In the genomic region with DNA sequence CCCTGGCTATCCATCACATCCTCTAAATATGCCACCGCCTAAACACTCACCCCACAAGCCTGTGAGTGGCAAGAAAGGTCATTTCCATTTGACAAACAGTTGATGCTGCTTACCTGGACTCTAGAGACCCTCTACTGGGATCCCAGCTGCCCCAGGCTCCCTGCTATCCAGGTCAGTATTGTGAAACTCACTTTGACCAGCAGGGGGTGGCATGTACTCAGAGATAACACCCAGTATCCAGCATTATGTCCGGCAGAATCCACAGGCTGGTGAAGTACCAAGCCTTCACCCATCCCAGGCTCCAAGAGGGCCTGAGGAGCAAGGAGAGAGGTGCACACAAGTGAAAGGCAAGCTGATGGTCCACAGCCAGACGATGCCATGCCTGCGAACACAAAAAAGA, we compare ENCODE assay signal across 8 mouse cellular contexts. TPM values are rescaled to one million over a fixed set of nuclear protein-coding genes. Genes with fewer than 3 reads are reported as not detected.
DNase-seq lines count a peak whose midpoint lies in the region; ATAC-seq and TF ChIP-seq lines count a peak whose summit lies in the region.

No protein-coding gene starts in this region.

- intact Hi-C loops in gastrocnemius, adult 2 months (cut with DNase I) = loop anchor here (10.0 kb wide), 2 partner anchors 46 to 134 kb away; partner anchors contain the start of gene Pkig

- no peak overlapping the region for H3ac ChIP-seq in C2C12 (ENCODE audit: control insufficient read depth, insufficient read length, low read depth)

- TF ChIP-seq CTCF in C2C12 (IDR thresholded peaks at IDR 0.05; ENCODE audit: control insufficient read depth, insufficient read depth, insufficient read length) (peak; percentile 63), G1E (IDR thresholded peaks at IDR 0.05; ENCODE audit: low read depth, low read length) (no peak)
- peak; percentile 72 for TF ChIP-seq CTCF in cerebellum, adult 2 months (IDR thresholded peaks at IDR 0.05; ENCODE audit: borderline replicate concordance, insufficient read depth, low read depth, low read length)
- peak; percentile 82 for TF ChIP-seq CTCF in gastrocnemius, adult 2 months (IDR thresholded peaks at IDR 0.05)

- TF ChIP-seq POLR2A in cerebellum, adult 2 months (IDR thresholded peaks at IDR 0.05; ENCODE audit: borderline replicate concordance, insufficient read depth, low read length) = no peak

- peak; percentile 10 for DNase-seq in G1E (ENCODE audit: low spot score)
- DNase-seq in cerebellum, adult 2 months = peak; percentile 65 to 70
- DNase-seq in gastrocnemius, adult 2 months = peak; percentile 78
- DNase-seq in kidney, postnatal 36 days = peak; percentile 62 to 84
- peak; percentile 65 to 71 for DNase-seq in lung, adult 18-20 months
- DNase-seq in right cerebral cortex, adult 2 months (ENCODE audit: low spot score in 2 of 2) = peak; percentile 77

- H3K4me1 ChIP-seq in G1E (ENCODE audit: insufficient read depth, low read depth, low read length) = no peaks in the 10 kb centered on the region
- no peaks in the 10 kb centered on the region; the same call in 1 of the 2 replicates for H3K4me1 ChIP-seq in cerebellum, adult 2 months (ENCODE audit: control insufficient read depth, insufficient read depth, low read length)

- no peaks in the 10 kb centered on the region for H3K79me3 ChIP-seq in C2C12 (ENCODE audit: low read depth)

- WGBS in cerebellum, adult 2 months = 45% methylated on average over 4 of the region's 4 CpGs

- H3K79me2 ChIP-seq in C2C12 (ENCODE audit: control insufficient read depth, insufficient read depth) = no peaks in the 10 kb centered on the region

- no peak overlapping the region for H3K27ac ChIP-seq in cerebellum, adult 2 months (ENCODE audit: insufficient read depth, low read length)
- no peak overlapping the region for H3K27ac ChIP-seq in gastrocnemius, adult 2 months

- ATAC-seq in G1E (ENCODE audit: extremely low read depth, insufficient number of reproducible peaks, low FRiP score, poor library complexity, severe bottlenecking) = no peak
- no peak; the same call in 1 of the 2 replicates for ATAC-seq in erythroblast, adult 5-6 weeks (replicated peaks; ENCODE audit: low FRiP score, poor library complexity, severe bottlenecking)

- H3K27me3 ChIP-seq in C2C12 (ENCODE audit: control insufficient read depth, insufficient read depth, insufficient read length) = no peaks in the 10 kb centered on the region
- H3K27me3 ChIP-seq in G1E (ENCODE audit: insufficient read depth, low read length) = peaks cover 5% of the 10 kb centered on the region
- no peaks in the 10 kb centered on the region for H3K27me3 ChIP-seq in cerebellum, adult 2 months (ENCODE audit: control insufficient read depth, insufficient read depth, low read length)

- H3K36me3 ChIP-seq in C2C12 (ENCODE audit: control insufficient read depth, insufficient read depth) (no peaks in the 10 kb centered on the region), G1E (replicated peaks) (no peaks in the 10 kb centered on the region)

- H3K9me3 ChIP-seq in G1E (replicated peaks) = no peaks in the 10 kb centered on the region

- no peak overlapping the region for H3K4me3 ChIP-seq in C2C12 (ENCODE audit: insufficient read depth, poor library complexity, severe bottlenecking)
- H3K4me3 ChIP-seq in G1E (ENCODE audit: low read depth, low read length) = no peak overlapping the region
- H3K4me3 ChIP-seq in cerebellum, adult 2 months (replicated peaks; ENCODE audit: insufficient read depth, low read depth, low read length) = no peak overlapping the region
- no peak overlapping the region for H3K4me3 ChIP-seq in gastrocnemius, adult 2 months

TF ChIP-seq in C2C12, 6 proteins besides CTCF, POLR2A, EP300 and RAD21:
- peak; percentile 46 for TF ChIP-seq CEBPB (IDR thresholded peaks at IDR 0.05; ENCODE audit: low read depth)
- TF ChIP-seq FOSL1 (IDR thresholded peaks at IDR 0.05; ENCODE audit: insufficient read depth, low read length, poor library complexity, severe bottlenecking) = no peak
- TF ChIP-seq MYOD1 (IDR thresholded peaks at IDR 0.05; ENCODE audit: control insufficient read depth, insufficient read length, low read depth) = no peak
- no peak for TF ChIP-seq MYOG (IDR thresholded peaks at IDR 0.05; ENCODE audit: control insufficient read depth, extremely low read depth, insufficient read length)

RNA-seq across cellular contexts. Expression of gene Ccn5, which starts 32.2 kb away (rescaled TPM):
- polyA plus RNA-seq in C2C12 (2012; fragmentation: generic; extraction: Trizol) (0.78 TPM), G1E (2012) (not detected in 2 replicates)
- total RNA-seq in G1E (2014; fragmentation: Nextera tagmentation) (not detected in 2 replicates), G1E (2017) (not detected in 2 replicates)
- 0.08 and 0.32 TPM in 2 replicates for polyA plus RNA-seq in cerebellum, adult 2 months (2012; rRNA removed)
- 1 to 10 TPM in 1 of 2 experiments, under 1 TPM in 1; 0.87 to 1.8 TPM for total RNA-seq in gastrocnemius, adult 2 months (2021)
- 0.84 TPM in 1 of 2 replicates, not detected in the other for total RNA-seq in erythroblast, adult 5-6 weeks (2015; ENCODE audit: low replicate concordance)
- total RNA-seq in erythroblast, adult 5-6 weeks (2017; ENCODE audit: low replicate concordance) = 0.51 TPM in 1 of 2 replicates, not detected in the other

RNA-seq across cellular contexts. Expression of gene Ada, which starts 38.4 kb away (rescaled TPM):
- polyA plus RNA-seq in C2C12 (2012; fragmentation: generic; extraction: Trizol) (3.3 TPM), G1E (2012) (0.37 and 0.39 TPM in 2 replicates)
- total RNA-seq in G1E (2014; fragmentation: Nextera tagmentation) (0.87 TPM in 1 of 2 replicates, not detected in the other), G1E (2017) (0.17 and 0.22 TPM in 2 replicates)
- polyA plus RNA-seq in cerebellum, adult 2 months (2012; rRNA removed) = 1.4 and 1.5 TPM in 2 replicates
- total RNA-seq in gastrocnemius, adult 2 months (2021) = under 1 TPM; 0.38 to 0.39 TPM
- total RNA-seq in erythroblast, adult 5-6 weeks (2015; ENCODE audit: low replicate concordance) = 2.9 and 5.2 TPM in 2 replicates
- total RNA-seq in erythroblast, adult 5-6 weeks (2017; ENCODE audit: low replicate concordance) = 4.4 and 4.5 TPM in 2 replicates

Comparison
In these comparisons a context has a peak if more than half of its experiments do, and no peak if none do; other contexts are left out.
1. DNase-seq: peak in every context shown above with its lines; median percentile 78 in gastrocnemius, adult 2 months; 77 in right cerebral cortex, adult 2 months; 73 in kidney, postnatal 36 days; 68 in lung, adult 18-20 months; 68 in cerebellum, adult 2 months; 10 in G1E.